Mouse (Mus musculus): ENCODE results near the gene Ucn3.
A peak's percentile ranks its signal among the peaks of the same experiment; 100 is the strongest.
"Not testable (repeated sequence)": the region's sequence is repeated elsewhere in the genome, so short reads cannot be mapped to it uniquely, and the experiment has no call there.

Ucn3 gene

GRCm38 (mm10) chr13:3945249-3945648 lies at the start of gene Ucn3:
Gene Ucn3 (minus strand): TSS chr13:3945349.
- no peak for DNase-seq

- no peak for DNase-seq
These were observed 46.9 kb upstream of the Ucn3 start for GRCm38 (mm10) chr13:3992081-3992480.

GRCm38 (mm10) chr13:3968849-3969248 lies 23.7 kb upstream of the Ucn3 start:
- DNase-seq, result no peak

GRCm38 (mm10) chr13:3951198-3951914 lies 6.2 kb upstream of the Ucn3 start:
- DNase-seq, result no peak

- no peak for DNase-seq
These were observed 4.3 kb upstream of the Ucn3 start for GRCm38 (mm10) chr13:3949477-3949876.

GRCm38 (mm10) chr13:3947267-3947666 lies 2.1 kb upstream of the Ucn3 start:
- no peak for DNase-seq

GRCm38 (mm10) chr13:3944699-3945098 lies 450 bp downstream of the Ucn3 start:
- no peak for DNase-seq

GRCm38 (mm10) chr13:3926046-3926445 lies 19.1 kb downstream of the Ucn3 start:
- DNase-seq, result no peak

GRCm38 (mm10) chr13:3925632-3926031 lies 19.5 kb downstream of the Ucn3 start:
- DNase-seq, result no peak

- no peak for DNase-seq
These were observed 20.7 kb downstream of the Ucn3 start for GRCm38 (mm10) chr13:3924483-3924882.

- peak; percentile 90 for DNase-seq
These were observed 27.4 kb downstream of the Ucn3 start, which contains the start of the genes Net1 and Tubal3 for GRCm38 (mm10) chr13:3917571-3918311. Gene Net1 (minus strand): TSS chr13:3918220. Gene Tubal3 (plus strand): TSS chr13:3918274.

- DNase-seq, result no peak
These were observed 31.6 kb downstream of the Ucn3 start for GRCm38 (mm10) chr13:3913504-3913903.

- no peak for DNase-seq
These were observed 34.8 kb downstream of the Ucn3 start for GRCm38 (mm10) chr13:3910356-3910755.

- DNase-seq, result no peak
These were observed 36.9 kb downstream of the Ucn3 start for GRCm38 (mm10) chr13:3908262-3908661.

GRCm38 (mm10) chr13:3907151-3907696 lies 37.9 kb downstream of the Ucn3 start:
- no peak for DNase-seq

- DNase-seq, result no peak
These were observed 45.8 kb downstream of the Ucn3 start for GRCm38 (mm10) chr13:3899301-3899700.

- DNase-seq, result not testable (repeated sequence)
These were observed 46.9 kb downstream of the Ucn3 start for GRCm38 (mm10) chr13:3898202-3898601.

- peak; percentile 79 for DNase-seq
These were observed 48.2 kb downstream of the Ucn3 start for GRCm38 (mm10) chr13:3896913-3897312.

GRCm38 (mm10) chr13:3896032-3896431 lies 49.1 kb downstream of the Ucn3 start:
- DNase-seq, result no peak

GRCm38 (mm10) chr13:3895397-3895980 lies 49.7 kb downstream of the Ucn3 start:
- DNase-seq, result no peak

- no peak for DNase-seq
These were observed 50.6 kb downstream of the Ucn3 start for GRCm38 (mm10) chr13:3894549-3894948.

- DNase-seq, result peak; percentile 96
These were observed 51.9 kb downstream of the Ucn3 start for GRCm38 (mm10) chr13:3893126-3893734.

GRCm38 (mm10) chr13:3892601-3893000 lies 52.5 kb downstream of the Ucn3 start:
- peak; percentile 12 for DNase-seq
